Mouse (Mus musculus): Measurements from ENCODE around the gene Slc39a8. TPM values are rescaled to one million over a fixed set of nuclear protein-coding genes. Genes with fewer than 3 reads are reported as not detected.

Slc39a8 gene
- total and polyA plus RNA-seq, 3 experiments = 19.8 to 21.5 TPM; not detected in 1

GRCm38 (mm10) chr3:135904881-135905280 lies 79.8 kb downstream of the Slc39a8 start (continued):
- no peak for TF ChIP-seq NRF1 (IDR thresholded peaks at IDR 0.05; ENCODE audit: insufficient read depth, low read depth, low read length, poor library complexity, severe bottlenecking)
- no peak for TF ChIP-seq RAD21 (IDR thresholded peaks at IDR 0.05; ENCODE audit: low read depth, low read length)

- no peaks in the 10 kb centered on the region for H3K4me1 ChIP-seq (ENCODE audit: control insufficient read depth in 1 of 2, insufficient read depth in 2 of 2, low read length in 2 of 2)
- H3K27ac ChIP-seq (ENCODE audit: control insufficient read depth, low read depth, low read length) = no peak overlapping the region
- DNase-seq (ENCODE audit: low read depth, low spot score) = no peak
- no peak overlapping the region for H3K9ac ChIP-seq (ENCODE audit: control insufficient read depth, low read depth, low read length, poor library complexity, severe bottlenecking)
- no peaks in the 10 kb centered on the region for H3K9me3 ChIP-seq (replicated peaks; ENCODE audit: insufficient read depth, low read length)
- no peaks in the 10 kb centered on the region for H3K36me3 ChIP-seq (ENCODE audit: control insufficient read depth in 1 of 2, insufficient read depth in 2 of 2, low read length in 2 of 2)
- H3K27me3 ChIP-seq (ENCODE audit: control insufficient read depth in 1 of 2, insufficient read depth in 2 of 2, low read length in 2 of 2) = peaks cover 3 to 4% of the 10 kb centered on the region in 2 experiments
- TF ChIP-seq RAD21 (IDR thresholded peaks at IDR 0.05; ENCODE audit: low read depth, low read length) = no peak
- TF ChIP-seq RCOR1 (IDR thresholded peaks at IDR 0.05; ENCODE audit: low read depth, low read length) = no peak
- TF ChIP-seq SMC3 (IDR thresholded peaks at IDR 0.05; ENCODE audit: low read depth, low read length) = no peak
- TF ChIP-seq MAFK (IDR thresholded peaks at IDR 0.05; ENCODE audit: borderline replicate concordance, low read depth, low read length) = no peak
- TF ChIP-seq E2F4 (IDR thresholded peaks at IDR 0.05; ENCODE audit: borderline replicate concordance, low read depth, low read length) = no peak
- no peak for TF ChIP-seq ZKSCAN1 (IDR thresholded peaks at IDR 0.05; ENCODE audit: low read depth, low read length)
- TF ChIP-seq MEF2A (IDR thresholded peaks at IDR 0.05; ENCODE audit: extremely low read depth, insufficient replicate concordance, low read depth, low read length, poor library complexity, severe bottlenecking) = no peak
- TF ChIP-seq ELF1 (IDR thresholded peaks at IDR 0.05; ENCODE audit: low read depth, low read length) = no peak
- TF ChIP-seq MYB (IDR thresholded peaks at IDR 0.05; ENCODE audit: low read depth, low read length) = no peak
- no peak for TF ChIP-seq ZC3H11A (IDR thresholded peaks at IDR 0.05; ENCODE audit: low read depth, low read length)
- no peak for TF ChIP-seq ETS1 (IDR thresholded peaks at IDR 0.05; ENCODE audit: low read depth, low read length)
- no peak for TF ChIP-seq POLR2AphosphoS5 (IDR thresholded peaks at IDR 0.05; ENCODE audit: borderline replicate concordance, low read depth, low read length)
- no peak for TF ChIP-seq ZNF384 (IDR thresholded peaks at IDR 0.05; ENCODE audit: low read depth, low read length)
- H3K79me2 ChIP-seq (ENCODE audit: control insufficient read depth, insufficient read depth, low read length, poor library complexity) = no peaks in the 10 kb centered on the region
- H3K4me3 ChIP-seq (ENCODE audit: control insufficient read depth in 1 of 2, insufficient read depth in 1 of 2, low read depth in 2 of 2, low read length in 2 of 2) = no peak overlapping the region
Measured at GRCm38 (mm10) chr3:135905729-135906128, 80.7 kb downstream of the Slc39a8 start.

GRCm38 (mm10) chr3:135907028-135907427 lies 81.9 kb downstream of the Slc39a8 start:
- H3K9ac ChIP-seq (ENCODE audit: control insufficient read depth, low read depth, low read length, poor library complexity, severe bottlenecking) = no peak overlapping the region
- no peaks in the 10 kb centered on the region for H3K79me2 ChIP-seq (ENCODE audit: control insufficient read depth, insufficient read depth, low read length, poor library complexity)
- H3K36me3 ChIP-seq (ENCODE audit: control insufficient read depth in 1 of 2, insufficient read depth in 2 of 2, low read length in 2 of 2) = no peaks in the 10 kb centered on the region
- TF ChIP-seq MAX (IDR thresholded peaks at IDR 0.05; ENCODE audit: low read length) (no peak), MYB (IDR thresholded peaks at IDR 0.05; ENCODE audit: low read depth, low read length) (no peak), HCFC1 (IDR thresholded peaks at IDR 0.05; ENCODE audit: low read depth, low read length) (no peak), USF1 (IDR thresholded peaks at IDR 0.05; ENCODE audit: low read depth, low read length) (no peak), CTCF (IDR thresholded peaks at IDR 0.05 in 2 of 3, conservative IDR thresholded peaks at IDR 0.05 in 1 of 3; ENCODE audit: control insufficient read depth in 1 of 3, insufficient read depth in 1 of 3, low read depth in 2 of 3, low read length in 3 of 3, poor library complexity in 1 of 3, severe bottlenecking in 1 of 3) (no peak), POLR2A (IDR thresholded peaks at IDR 0.05; ENCODE audit: control insufficient read depth in 1 of 2, insufficient read depth in 1 of 2, low read depth in 1 of 2, low read length in 2 of 2, poor library complexity in 1 of 2) (no peak), CHD2 (IDR thresholded peaks at IDR 0.05; ENCODE audit: low read length) (no peak), MAZ (IDR thresholded peaks at IDR 0.05; ENCODE audit: low read depth, low read length) (no peak), POLR2AphosphoS2 (IDR thresholded peaks at IDR 0.05; ENCODE audit: low read length) (no peak), ZKSCAN1 (IDR thresholded peaks at IDR 0.05; ENCODE audit: low read depth, low read length) (no peak), CHD1 (IDR thresholded peaks at IDR 0.05; ENCODE audit: low read depth, low read length) (no peak), RAD21 (IDR thresholded peaks at IDR 0.05; ENCODE audit: low read depth, low read length) (no peak), EP300 (IDR thresholded peaks at IDR 0.05; ENCODE audit: low read depth in 1 of 2, low read length in 2 of 2) (no peak), ETS1 (IDR thresholded peaks at IDR 0.05; ENCODE audit: low read depth, low read length) (no peak), BHLHE40 (IDR thresholded peaks at IDR 0.05; ENCODE audit: borderline replicate concordance, low read depth, low read length) (no peak)
- no peak overlapping the region for H3K27ac ChIP-seq (ENCODE audit: control insufficient read depth, low read depth, low read length)
- H3K4me1 ChIP-seq (ENCODE audit: control insufficient read depth in 1 of 2, insufficient read depth in 2 of 2, low read length in 2 of 2) = no peaks in the 10 kb centered on the region
- H3K27me3 ChIP-seq (ENCODE audit: control insufficient read depth in 1 of 2, insufficient read depth in 2 of 2, low read length in 2 of 2) = peaks cover 1 to 3% of the 10 kb centered on the region in 2 experiments; a peak in 3 of 4 replicates
- no peak overlapping the region for H3K4me3 ChIP-seq (ENCODE audit: control insufficient read depth in 1 of 2, insufficient read depth in 1 of 2, low read depth in 2 of 2, low read length in 2 of 2)
- no peak for DNase-seq (ENCODE audit: low read depth, low spot score)
- H3K9me3 ChIP-seq (replicated peaks; ENCODE audit: insufficient read depth, low read length) = no peaks in the 10 kb centered on the region
